Mouse (Mus musculus) liver, embryonic 14.5 days (tissue): ENCODE measurements at regions not wholly inside any gene's neighbourhood (a gene's known extent, or its start where the extent isn't known, plus 50 kb on each side); places are given as distances from the start of the nearest gene placed in this dataset.

ENCODE experiments used
- CTCF ChIP-seq: IDR thresholded peaks from 2 replicates; pipeline ENCODE4 v1.5.1; 2016; ENCODE audit warnings: antibody characterized with exemption, low read depth, control low read depth
- EP300 ChIP-seq: IDR thresholded peaks from 2 replicates; pipeline ENCODE4 v1.6.1; 2016; ENCODE audit warnings: antibody characterized with exemption, low read depth

- TF ChIP-seq CTCF (no peak), EP300 (no peak)
These were observed 331.1 kb downstream of the Edem1 start for GRCm38 (mm10) chr6:109159561-109159960.
